Mouse (Mus musculus) CH12.LX (cell line): ENCODE results near the gene Mecr. TPM values are rescaled to one million over a fixed set of nuclear protein-coding genes. Genes with fewer than 3 reads are reported as not detected.

ENCODE experiments used
- DNase-seq: peaks from one replicate; pipeline ENCODE4 v3.0.0-alpha.2; 2013; ENCODE audit errors: extremely low read depth
- H3K27ac ChIP-seq: 2 replicates; pipeline ENCODE4 v1.5.1; 2012; ENCODE audit warnings: low read depth, mild to moderate bottlenecking, control low read depth, moderate library complexity; ENCODE audit not compliant: insufficient read depth
- H3K27me3 ChIP-seq: replicated peaks from 2 replicates; pipeline ENCODE3; 2012; ENCODE audit warnings: inconsistent platforms
- H3K36me3 ChIP-seq, 2 experiments: replicated peaks in 1 of 2; 2 replicates each; pipeline versions ENCODE3 to v1.6.1; 2012; ENCODE audit warnings: inconsistent platforms in 1 of 2, low read length in 1 of 2, mild to moderate bottlenecking in 1 of 2, mixed read lengths in 1 of 2, moderate library complexity in 1 of 2; ENCODE audit not compliant: control insufficient read depth in 1 of 2, insufficient read depth in 1 of 2
- H3K4me1 ChIP-seq, 2 experiments: 2 replicates each; pipeline ENCODE4 v1.6.1; 2012; ENCODE audit warnings: inconsistent platforms in 1 of 2, moderate library complexity in 1 of 2; ENCODE audit not compliant: insufficient read depth in 2 of 2, control insufficient read depth in 1 of 2
- H3K4me2 ChIP-seq: 2 replicates; pipeline ENCODE4 v1.6.1; 2012; ENCODE audit warnings: low read depth, mild to moderate bottlenecking, control low read depth; ENCODE audit not compliant: poor library complexity, insufficient read depth, severe bottlenecking
- H3K4me3 ChIP-seq, 3 experiments: fragments of 150-350 bp in 1 of 3; sonication (generic) in 1 of 3; replicated peaks in 1 of 3; 2 replicates each; pipeline versions ENCODE3 to v1.5.1; 2011 to 2012; ENCODE audit warnings: low read depth in 2 of 3, low read length in 2 of 3, mild to moderate bottlenecking in 2 of 3, moderate library complexity in 2 of 3, control low read depth in 1 of 3, improper control_type of control experiment in 1 of 3, inconsistent platforms in 1 of 3, mixed read lengths in 1 of 3; ENCODE audit not compliant: poor library complexity in 1 of 3
- H3K79me2 ChIP-seq: replicated peaks from 2 replicates; pipeline ENCODE4 v1.6.1; 2012; ENCODE audit warnings: mild to moderate bottlenecking, moderate library complexity; ENCODE audit not compliant: control insufficient read depth, poor library complexity, insufficient read depth, severe bottlenecking; ENCODE audit errors: extremely low read depth
- H3K9ac ChIP-seq: 2 replicates; pipeline ENCODE4 v1.6.1; 2012; ENCODE audit warnings: low read depth, mild to moderate bottlenecking, control low read depth, moderate library complexity; ENCODE audit not compliant: insufficient read depth
- H3K9me3 ChIP-seq: replicated peaks from 2 replicates; pipeline ENCODE3; 2012; ENCODE audit warnings: low read length, inconsistent platforms, mixed read lengths
- CHD2 ChIP-seq: IDR thresholded peaks from 2 replicates; pipeline ENCODE4 v1.6.1; 2011; ENCODE audit warnings: low read length, improper control_type of control experiment
- CTCF ChIP-seq, 2 experiments: IDR thresholded peaks in 1 of 2; conservative IDR thresholded peaks in 1 of 2; 2 replicates each; pipeline ENCODE4 v1.5.1; 2011 to 2012; ENCODE audit warnings: low read depth in 2 of 2, low read length in 2 of 2, improper control_type of control experiment in 1 of 2, inconsistent platforms in 1 of 2, mild to moderate bottlenecking in 1 of 2, moderate library complexity in 1 of 2
- ELF1 ChIP-seq: IDR thresholded peaks from 2 replicates; pipeline ENCODE4 v1.6.1; 2014; ENCODE audit warnings: low read depth, mild to moderate bottlenecking, inconsistent platforms, low read length, improper control_type of control experiment
- EP300 ChIP-seq: IDR thresholded peaks from 2 replicates; pipeline ENCODE4 v1.6.1; 2011; ENCODE audit warnings: low read length, improper control_type of control experiment
- ETS1 ChIP-seq: conservative IDR thresholded peaks from 2 replicates; pipeline ENCODE4 v1.6.1; 2012; ENCODE audit warnings: low read depth, mild to moderate bottlenecking, inconsistent platforms, low read length, improper control_type of control experiment, moderate library complexity
- GABPA ChIP-seq: IDR thresholded peaks from 2 replicates; pipeline ENCODE4 v1.6.1; 2012; ENCODE audit warnings: low read depth, low read length, improper control_type of control experiment, inconsistent platforms; ENCODE audit not compliant: insufficient replicate concordance
- HCFC1 ChIP-seq: IDR thresholded peaks from 2 replicates; pipeline ENCODE4 v1.6.1; 2012; ENCODE audit warnings: low read depth, mild to moderate bottlenecking, inconsistent platforms, low read length, improper control_type of control experiment
- IRF4 ChIP-seq: IDR thresholded peaks from 2 replicates; pipeline ENCODE4 v1.6.1; 2014; ENCODE audit warnings: low read depth, mild to moderate bottlenecking, inconsistent platforms, low read length, improper control_type of control experiment
- JUND ChIP-seq: conservative IDR thresholded peaks from 2 replicates; pipeline ENCODE4 v1.6.1; 2011; ENCODE audit warnings: low read depth, low read length, improper control_type of control experiment
- KAT2A ChIP-seq: IDR thresholded peaks from 2 replicates; pipeline ENCODE4 v1.6.1; 2012; ENCODE audit warnings: low read length, improper control_type of control experiment, inconsistent platforms; ENCODE audit not compliant: insufficient replicate concordance
- MAX ChIP-seq: IDR thresholded peaks from 2 replicates; pipeline ENCODE4 v1.6.1; 2011; ENCODE audit warnings: low read length, improper control_type of control experiment
- MYC ChIP-seq: IDR thresholded peaks from 2 replicates; pipeline ENCODE4 v1.6.1; 2011; ENCODE audit warnings: low read depth, mild to moderate bottlenecking, improper control_type of control experiment, low read length
- PAX5 ChIP-seq: IDR thresholded peaks from 2 replicates; pipeline ENCODE4 v1.6.1; 2012; ENCODE audit warnings: low read length, inconsistent platforms, mixed read lengths
- POLR2A ChIP-seq: IDR thresholded peaks from 2 replicates; pipeline ENCODE4 v1.6.1; 2011; ENCODE audit warnings: low read depth, mild to moderate bottlenecking, improper control_type of control experiment, low read length
- RAD21 ChIP-seq: IDR thresholded peaks from 2 replicates; pipeline ENCODE4 v1.6.1; 2011; ENCODE audit warnings: low read depth, mild to moderate bottlenecking, low read length, improper control_type of control experiment, moderate library complexity
- SIN3A ChIP-seq: IDR thresholded peaks from 2 replicates; pipeline ENCODE4 v1.6.1; 2012; ENCODE audit warnings: low read length, improper control_type of control experiment, inconsistent platforms
- SMC3 ChIP-seq: IDR thresholded peaks from 2 replicates; pipeline ENCODE4 v1.6.1; 2011; ENCODE audit warnings: low read depth, low read length, improper control_type of control experiment
- TBP ChIP-seq: conservative IDR thresholded peaks from 2 replicates; pipeline ENCODE4 v1.6.1; 2011; ENCODE audit warnings: low read depth, low read length, improper control_type of control experiment
- TCF12 ChIP-seq: IDR thresholded peaks from 2 replicates; pipeline ENCODE4 v1.6.1; 2014; ENCODE audit warnings: low read depth, mild to moderate bottlenecking, inconsistent platforms, low read length, improper control_type of control experiment
- UBTF ChIP-seq: IDR thresholded peaks from 2 replicates; pipeline ENCODE4 v1.6.1; 2012; ENCODE audit warnings: low read depth, mild to moderate bottlenecking, inconsistent platforms, low read length, improper control_type of control experiment, moderate library complexity
- USF2 ChIP-seq: conservative IDR thresholded peaks from 2 replicates; pipeline ENCODE4 v1.6.1; 2011; ENCODE audit warnings: low read depth, low read length, improper control_type of control experiment
- ZMIZ1 ChIP-seq: IDR thresholded peaks from 2 replicates; pipeline ENCODE4 v1.6.1; 2012; ENCODE audit warnings: low read depth, mild to moderate bottlenecking, inconsistent platforms, low read length, improper control_type of control experiment
- ZNF384 ChIP-seq: IDR thresholded peaks from 2 replicates; pipeline ENCODE4 v1.6.1; 2012; ENCODE audit warnings: low read depth, low read length, improper control_type of control experiment, inconsistent platforms
- dilution Hi-C: fragments of 300-500 bp; cut with MboI; formaldehyde crosslinking; loops from 2 replicates; pipeline ENCODE4 v1.14.3; 2020; ENCODE audit warnings: low sequenced_read_pairs; ENCODE audit not compliant: extremely low pct_unique_long_range_greater_than_20kb, extremely low pct_ligation_motif_present
- in situ Hi-C: fragments of 300-500 bp; cut with MboI; formaldehyde crosslinking; loops from 3 replicates; pipeline ENCODE4 v1.14.3; 2019; ENCODE audit warnings: low sequenced_read_pairs, low pct_ligation_motif_present, low pct_unique_long_range_greater_than_20kb, mixed read lengths
- polyA plus RNA-seq: library from polyadenylated mRNA; unstranded; fragments of >175 nt; gene quantifications from 2 replicates; pipeline ENCODE4 v1.2.1, GENCODE M21; 2012; ENCODE audit warnings: low read depth; ENCODE audit not compliant: insufficient read length
- total RNA-seq, 2 experiments: library from RNA; depleted of rRNA; stranded (reverse); fragments of 300-350 nt in 1 of 2; fragments of >200 nt in 1 of 2; gene quantifications; 2 replicates each; pipeline ENCODE4 v1.2.3; 2012 to 2014

Mecr gene
- total and polyA plus RNA-seq, 3 experiments, result 43.0 to 77.3 (median 54.6) TPM

DNA sequence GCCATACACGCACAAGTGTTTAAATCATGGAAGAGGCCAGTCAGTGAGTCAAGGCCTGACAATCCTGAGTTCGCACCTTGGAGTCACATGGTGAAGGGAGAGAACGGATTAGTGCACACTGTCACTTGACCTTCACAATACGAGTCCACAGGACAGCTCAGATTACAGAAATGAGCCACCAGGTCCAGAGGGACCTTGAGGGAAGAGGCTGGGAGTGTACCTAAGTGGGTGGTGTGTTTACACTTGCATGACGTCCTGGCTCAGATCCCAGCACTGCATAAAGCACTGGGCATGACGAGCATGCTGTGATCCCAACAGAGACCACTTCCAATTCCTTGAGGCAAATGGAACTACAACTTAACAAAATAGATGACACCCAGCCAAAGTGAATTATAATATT is 63.2 kb downstream of the Mecr start:
- no peak for DNase-seq
- no peak overlapping the region for H3K4me2 ChIP-seq
- dilution Hi-C loops, result no loop called here
- in situ Hi-C loops, result loop anchor here (10.0 kb wide), 1 partner anchor 168 kb away; the partner anchor contains the start of genes Epb41 and Gm10300
- H3K4me3 ChIP-seq, result no peak overlapping the region
- H3K27ac ChIP-seq, result no peak overlapping the region
- TF ChIP-seq TCF12 (no peak), POLR2A (no peak), ZNF384 (no peak), IRF4 (no peak), ZMIZ1 (no peak), EP300 (no peak), SMC3 (no peak), SIN3A (no peak), GABPA (no peak), ELF1 (no peak), MAX (no peak), PAX5 (no peak), MYC (no peak), TBP (no peak), UBTF (no peak), USF2 (no peak), RAD21 (no peak), KAT2A (no peak), ETS1 (no peak)
- TF ChIP-seq, all 38 proteins: peak for 0
- H3K27me3 ChIP-seq, result no peaks in the 10 kb centered on the region
- peaks cover 5% of the 10 kb centered on the region for H3K9me3 ChIP-seq
- peaks cover 14 to 42% of the 10 kb centered on the region in 2 experiments for H3K36me3 ChIP-seq
- H3K9ac ChIP-seq, result no peak overlapping the region
- H3K4me1 ChIP-seq, result peaks cover 0 to 8% of the 10 kb centered on the region in 2 experiments; a peak in 1 of 4 replicates
- no peaks in the 10 kb centered on the region for H3K79me2 ChIP-seq

DNA sequence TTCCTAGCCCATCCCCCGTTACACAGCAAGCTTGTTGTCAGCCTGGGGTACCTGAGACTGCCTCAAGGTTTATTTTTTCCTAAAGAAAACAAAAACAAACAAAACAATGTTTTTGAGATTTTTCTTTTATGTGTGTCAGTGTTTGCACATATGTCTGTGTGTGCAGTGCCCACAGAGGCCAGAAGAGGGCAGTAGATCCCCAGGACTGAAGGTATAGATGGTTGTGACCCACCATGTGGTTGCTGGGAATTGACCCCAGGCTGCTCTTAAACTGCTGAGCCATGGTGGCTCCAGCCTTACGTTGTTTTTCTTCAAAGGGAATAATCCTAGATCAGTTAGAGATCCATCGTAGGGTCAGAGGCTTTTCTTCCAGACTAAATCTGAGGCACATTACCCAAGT is 64.6 kb downstream of the Mecr start:
- Histone ChIP-seq H3K79me2 (no peaks in the 10 kb centered on the region), H3K4me3 (no peak overlapping the region), H3K27ac (no peak overlapping the region), H3K4me2 (no peak overlapping the region), H3K9ac (no peak overlapping the region), H3K9me3 (peaks cover 5% of the 10 kb centered on the region), H3K36me3 (peaks cover 4 to 29% of the 10 kb centered on the region in 2 experiments), H3K27me3 (no peaks in the 10 kb centered on the region), H3K4me1 (peaks cover 0 to 8% of the 10 kb centered on the region in 2 experiments; a peak in 1 of 4 replicates)
- no peak for DNase-seq
- dilution Hi-C loops (no loop called here), in situ Hi-C loops (loop anchor here (10.0 kb wide), 1 partner anchor 167 kb away; the partner anchor contains the start of genes Epb41 and Gm10300)
- TF ChIP-seq CTCF (conservative IDR thresholded peaks at IDR 0.05 in 1 of 2, IDR thresholded peaks at IDR 0.05 in 1 of 2; ENCODE audit: low read depth in 2 of 2, low read length in 2 of 2) (peak; percentile 8 to 24; a peak in 1 of 4 replicates), JUND (no peak), HCFC1 (no peak), CHD2 (no peak), IRF4 (no peak)
